Mouse (Mus musculus): ENCODE data around the gene Mrpl44. TPM values are rescaled to one million over a fixed set of nuclear protein-coding genes. Genes with fewer than 3 reads are reported as not detected.
A peak's percentile ranks its signal among the peaks of the same experiment; 100 is the strongest.

The Mrpl44 gene
- total and polyA plus RNA-seq, 2 experiments from 2014 or later: 24.9 to 36.0 TPM

- peaks cover 6% of the 10 kb centered on the region; the same call in 1 of the 2 replicates for H3K4me1 ChIP-seq (ENCODE audit: insufficient read depth, low read length)
- no peak for DNase-seq (ENCODE audit: low spot score)
- no peak overlapping the region for H3K4me2 ChIP-seq (ENCODE audit: low read depth, low read length, poor library complexity, severe bottlenecking)
- no peak overlapping the region for H3K9ac ChIP-seq (replicated peaks; ENCODE audit: low read length, poor library complexity, severe bottlenecking)
- 0 out of 2 replicates have a peak, but pooled peaks cover 3% of the 10 kb centered on the region for H3K9me3 ChIP-seq (ENCODE audit: low read length)
- peaks cover 8% of the 10 kb centered on the region; the same call in 1 of the 2 replicates for H3K36me3 ChIP-seq (ENCODE audit: insufficient read depth, low read length)
- WGBS: 90% methylated on average over 3 of the region's 3 CpGs
- no peak overlapping the region for H3K27ac ChIP-seq (ENCODE audit: low read depth, low read length)
- H3K27me3 ChIP-seq (ENCODE audit: insufficient read depth, low read length): no peaks in the 10 kb centered on the region
- no peak for ATAC-seq (ENCODE audit: low FRiP score)
- no peak overlapping the region for H3K4me3 ChIP-seq (ENCODE audit: low read depth, low read length)
- no peak for TF ChIP-seq CTCF (IDR thresholded peaks at IDR 0.05)
Observed at GRCm38 (mm10) chr1:79754936-79755335, 20.9 kb upstream of the Mrpl44 start.

- WGBS: 59% methylated on average over 2 of the region's 2 CpGs
Observed at GRCm38 (mm10) chr1:79755376-79755775, 20.4 kb upstream of the Mrpl44 start.

DNA sequence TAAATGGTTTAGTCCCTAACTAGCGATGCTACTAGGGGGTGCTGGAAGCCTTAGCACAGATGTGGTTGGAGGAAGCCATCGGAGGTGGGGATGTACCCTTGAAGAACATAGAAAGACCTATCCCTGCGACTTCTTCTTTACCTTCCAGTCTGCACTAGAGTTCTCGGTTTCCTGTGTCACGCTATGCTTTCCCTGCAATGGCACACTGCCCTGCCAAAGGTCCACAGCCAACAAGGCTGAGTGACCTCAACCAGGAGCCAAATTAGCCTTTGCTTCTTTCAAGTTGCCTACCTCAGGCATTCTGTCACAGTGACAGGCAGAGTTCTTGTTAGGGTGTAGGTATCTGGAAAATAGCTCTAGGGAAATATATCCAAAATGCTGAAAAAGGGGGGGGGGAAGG lies 19.4 kb upstream of the Mrpl44 start:
- WGBS: 91% methylated on average over 5 of the region's 5 CpGs
- ATAC-seq (ENCODE audit: low FRiP score): no peak
- TF ChIP-seq CTCF (IDR thresholded peaks at IDR 0.05): no peak

More at GRCm38 (mm10) chr1:79755376-79755775, 20.4 kb upstream of the Mrpl44 start:
- H3K4me3 ChIP-seq (ENCODE audit: low read depth, low read length): no peak overlapping the region
- no peak overlapping the region for H3K4me2 ChIP-seq (ENCODE audit: low read depth, low read length, poor library complexity, severe bottlenecking)
- H3K36me3 ChIP-seq (ENCODE audit: insufficient read depth, low read length): peaks cover 8% of the 10 kb centered on the region; the same call in 1 of the 2 replicates
- H3K27me3 ChIP-seq (ENCODE audit: insufficient read depth, low read length): no peaks in the 10 kb centered on the region
- no peak overlapping the region for H3K27ac ChIP-seq (ENCODE audit: low read depth, low read length)
- no peak for ATAC-seq (ENCODE audit: low FRiP score)
- H3K4me1 ChIP-seq (ENCODE audit: insufficient read depth, low read length): peaks cover 8% of the 10 kb centered on the region; the same call in 1 of the 2 replicates
- no peak overlapping the region for H3K9ac ChIP-seq (replicated peaks; ENCODE audit: low read length, poor library complexity, severe bottlenecking)
- DNase-seq (ENCODE audit: low spot score): no peak
- TF ChIP-seq CTCF (IDR thresholded peaks at IDR 0.05): no peak
- 0 out of 2 replicates have a peak, but pooled peaks cover 3% of the 10 kb centered on the region for H3K9me3 ChIP-seq (ENCODE audit: low read length)

GRCm38 (mm10) chr1:79757161-79757560 lies 18.7 kb upstream of the Mrpl44 start:
- WGBS: 57% methylated on average over 7 of the region's 7 CpGs
- H3K4me1 ChIP-seq (ENCODE audit: insufficient read depth, low read length): peaks cover 8% of the 10 kb centered on the region; the same call in 1 of the 2 replicates
- no peaks in the 10 kb centered on the region; the same call in 1 of the 2 replicates for H3K36me3 ChIP-seq (ENCODE audit: insufficient read depth, low read length)
- ATAC-seq (ENCODE audit: low FRiP score): no peak
- H3K9ac ChIP-seq (replicated peaks; ENCODE audit: low read length, poor library complexity, severe bottlenecking): no peak overlapping the region
- TF ChIP-seq CTCF (IDR thresholded peaks at IDR 0.05): no peak
- no peak for DNase-seq (ENCODE audit: low spot score)
- no peak overlapping the region for H3K27ac ChIP-seq (ENCODE audit: low read depth, low read length)
- H3K27me3 ChIP-seq (ENCODE audit: insufficient read depth, low read length): no peaks in the 10 kb centered on the region
- H3K4me2 ChIP-seq (ENCODE audit: low read depth, low read length, poor library complexity, severe bottlenecking): no peak overlapping the region
- H3K4me3 ChIP-seq (ENCODE audit: low read depth, low read length): no peak overlapping the region
- H3K9me3 ChIP-seq (ENCODE audit: low read length): no peaks in the 10 kb centered on the region

More for the DNA sequence above, 19.4 kb upstream of the Mrpl44 start:
- peaks cover 8% of the 10 kb centered on the region; the same call in 1 of the 2 replicates for H3K4me1 ChIP-seq (ENCODE audit: insufficient read depth, low read length)
- 0 out of 2 replicates have a peak, but pooled peaks cover 2% of the 10 kb centered on the region for H3K9me3 ChIP-seq (ENCODE audit: low read length)
- H3K4me3 ChIP-seq (ENCODE audit: low read depth, low read length): no peak overlapping the region
- no peak overlapping the region for H3K27ac ChIP-seq (ENCODE audit: low read depth, low read length)
- no peak overlapping the region for H3K4me2 ChIP-seq (ENCODE audit: low read depth, low read length, poor library complexity, severe bottlenecking)
- no peaks in the 10 kb centered on the region for H3K27me3 ChIP-seq (ENCODE audit: insufficient read depth, low read length)
- no peak overlapping the region for H3K9ac ChIP-seq (replicated peaks; ENCODE audit: low read length, poor library complexity, severe bottlenecking)
- H3K36me3 ChIP-seq (ENCODE audit: insufficient read depth, low read length): peaks cover 6% of the 10 kb centered on the region; the same call in 1 of the 2 replicates
- DNase-seq (ENCODE audit: low spot score): no peak

- Histone ChIP-seq H3K4me1 (ENCODE audit: insufficient read depth, low read length) (peaks cover 8% of the 10 kb centered on the region; the same call in 1 of the 2 replicates), H3K4me2 (ENCODE audit: low read depth, low read length, poor library complexity, severe bottlenecking) (no peak overlapping the region), H3K27me3 (ENCODE audit: insufficient read depth, low read length) (no peaks in the 10 kb centered on the region), H3K27ac (ENCODE audit: low read depth, low read length) (no peak overlapping the region), H3K9me3 (ENCODE audit: low read length) (no peaks in the 10 kb centered on the region), H3K9ac (replicated peaks; ENCODE audit: low read length, poor library complexity, severe bottlenecking) (no peak overlapping the region), H3K36me3 (ENCODE audit: insufficient read depth, low read length) (no peaks in the 10 kb centered on the region), H3K4me3 (ENCODE audit: low read depth, low read length) (no peak overlapping the region)
- WGBS: 79% methylated on average over 4 of the region's 4 CpGs
- no peak for ATAC-seq (ENCODE audit: low FRiP score)
- no peak for DNase-seq (ENCODE audit: low spot score)
- no peak for TF ChIP-seq CTCF (IDR thresholded peaks at IDR 0.05)
Observed at GRCm38 (mm10) chr1:79757597-79757996, 18.2 kb upstream of the Mrpl44 start.

- no peak for TF ChIP-seq CTCF (IDR thresholded peaks at IDR 0.05)
- H3K4me1 ChIP-seq (ENCODE audit: insufficient read depth, low read length): peaks cover 8% of the 10 kb centered on the region; the same call in 1 of the 2 replicates
- H3K9me3 ChIP-seq (ENCODE audit: low read length): no peaks in the 10 kb centered on the region
- 0 out of 2 replicates have a peak overlapping the region, but pooled peaks have one; percentile 8 for H3K9ac ChIP-seq (replicated peaks; ENCODE audit: low read length, poor library complexity, severe bottlenecking)
- WGBS: 46% methylated on average over 2 of the region's 2 CpGs
- H3K36me3 ChIP-seq (ENCODE audit: insufficient read depth, low read length): no peaks in the 10 kb centered on the region
- H3K4me2 ChIP-seq (ENCODE audit: low read depth, low read length, poor library complexity, severe bottlenecking): 0 out of 2 replicates have a peak overlapping the region, but pooled peaks have one; percentile 77
- no peak for DNase-seq (ENCODE audit: low spot score)
- H3K4me3 ChIP-seq (ENCODE audit: low read depth, low read length): no peak overlapping the region
- ATAC-seq (ENCODE audit: low FRiP score): no peak
- no peaks in the 10 kb centered on the region for H3K27me3 ChIP-seq (ENCODE audit: insufficient read depth, low read length)
- H3K27ac ChIP-seq (ENCODE audit: low read depth, low read length): no peak overlapping the region
Observed at GRCm38 (mm10) chr1:79759006-79759405, 16.8 kb upstream of the Mrpl44 start.

All from midbrain, postnatal 0 days (tissue).